Mouse (Mus musculus): ENCODE measurements at regions not wholly inside any gene's neighbourhood (a gene's known extent, or its start where the extent isn't known, plus 50 kb on each side); places are given as distances from the start of the nearest gene placed in this dataset.
"Not testable (repeated sequence)": the region's sequence is repeated elsewhere in the genome, so short reads cannot be mapped to it uniquely, and the experiment has no call there.

GRCm38 (mm10) chr7:138758386-138758785 is 87.5 kb upstream of the Ppp2r2d start:
- DNase-seq (ENCODE audit: low spot score): no peak

DNA sequence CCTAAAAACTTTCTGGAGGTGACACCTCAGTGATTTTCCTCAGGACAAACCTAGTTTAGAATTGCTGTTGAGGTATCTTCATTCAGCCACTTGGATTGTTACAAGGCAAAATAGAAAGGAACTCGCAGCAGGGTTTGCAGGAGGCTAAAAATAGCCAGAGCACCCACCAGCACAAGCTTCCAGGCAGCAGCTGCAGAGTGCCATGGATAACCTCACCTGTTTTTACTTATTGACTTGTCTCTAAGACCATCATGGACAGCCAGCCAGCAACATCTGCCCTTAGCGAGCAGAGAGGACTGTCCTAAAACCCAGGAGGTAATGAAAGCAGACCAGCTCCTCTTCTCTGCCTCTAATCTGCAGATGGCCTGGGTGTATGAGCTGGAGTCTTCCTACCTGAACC is 97.4 kb upstream of the Ppp2r2d start:
- no peak for DNase-seq (ENCODE audit: low spot score)

GRCm38 (mm10) chr7:138746616-138747015 is 99.3 kb upstream of the Ppp2r2d start:
- DNase-seq (ENCODE audit: low spot score): no peak

- no peak for DNase-seq (ENCODE audit: low spot score)
Measured at GRCm38 (mm10) chr7:138742516-138742845, 103.4 kb upstream of the Ppp2r2d start.

DNA sequence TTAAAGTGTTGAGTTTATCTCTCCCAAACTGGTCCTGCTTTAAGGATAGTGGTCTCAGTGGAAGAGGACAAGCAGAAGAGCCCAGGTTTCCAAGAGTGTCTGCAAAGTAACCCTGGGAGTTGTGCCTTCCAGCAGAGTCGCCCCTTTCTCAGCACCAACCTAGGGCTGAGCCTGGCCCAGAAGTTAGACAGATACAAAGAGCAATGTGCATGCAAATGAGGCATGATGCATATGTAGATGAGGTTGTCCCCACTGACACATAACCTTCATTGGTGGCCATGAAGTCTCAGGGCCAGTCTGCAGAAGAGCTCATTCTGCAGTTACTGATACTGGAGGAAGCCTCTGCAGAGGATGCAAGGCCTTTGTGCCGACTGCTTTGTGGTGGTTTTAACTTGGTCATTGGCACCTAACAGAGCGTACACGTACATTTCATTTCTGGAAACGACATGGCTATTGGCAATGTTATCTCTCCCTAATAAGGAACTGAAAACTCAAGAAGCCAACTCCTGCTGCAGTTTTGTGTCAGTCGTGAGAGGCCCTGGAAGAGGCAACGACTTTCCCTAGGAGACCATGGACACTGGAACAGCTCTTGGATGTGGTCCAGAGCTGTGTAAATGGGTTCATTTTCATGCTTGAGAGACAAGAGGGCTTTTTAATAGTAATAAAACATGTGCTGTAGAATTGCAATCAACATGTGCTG is 103.9 kb upstream of the Ppp2r2d start:
- DNase-seq (ENCODE audit: low spot score): no peak

DNA sequence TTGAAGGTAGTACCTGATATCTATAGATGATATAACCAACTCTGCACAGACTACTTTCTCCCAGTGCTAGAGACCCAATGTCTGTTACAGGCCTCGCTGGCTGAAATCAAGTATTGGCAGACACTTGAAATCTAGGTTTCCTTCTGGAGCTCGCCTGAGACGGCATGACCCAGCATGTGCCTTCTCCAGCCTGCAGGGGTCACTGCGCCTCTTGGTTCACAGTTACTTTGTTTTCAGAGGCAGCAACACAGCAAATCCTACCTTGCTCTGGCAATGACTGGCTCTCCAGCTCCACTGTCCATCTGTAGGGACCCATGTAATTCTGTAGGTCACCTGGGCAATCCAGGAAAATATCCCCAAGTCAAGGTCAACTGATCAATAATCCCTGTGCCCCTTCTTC is 111.6 kb upstream of the Ppp2r2d start:
- peak; percentile 8 for DNase-seq (ENCODE audit: low spot score)

DNA sequence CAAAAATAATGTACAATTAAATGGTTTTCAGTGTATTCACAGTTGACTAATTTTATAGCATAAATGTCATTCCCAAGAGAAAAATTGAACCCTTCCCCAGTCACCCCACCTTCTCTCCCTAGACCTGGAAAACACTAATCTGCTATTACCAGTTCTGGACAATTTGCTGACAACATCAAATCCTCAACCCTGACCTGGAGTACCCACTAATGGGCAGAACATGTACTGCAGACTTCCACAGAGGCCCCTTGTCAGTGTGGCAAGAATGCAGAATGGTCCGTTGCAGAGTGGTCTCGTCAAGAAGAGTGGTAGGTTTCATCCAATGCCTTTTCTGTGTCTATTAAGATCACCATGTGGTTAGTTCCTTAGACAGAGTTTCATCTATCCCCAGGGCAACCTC is 121.0 kb upstream of the Ppp2r2d start:
- DNase-seq (ENCODE audit: low spot score): no peak

DNA sequence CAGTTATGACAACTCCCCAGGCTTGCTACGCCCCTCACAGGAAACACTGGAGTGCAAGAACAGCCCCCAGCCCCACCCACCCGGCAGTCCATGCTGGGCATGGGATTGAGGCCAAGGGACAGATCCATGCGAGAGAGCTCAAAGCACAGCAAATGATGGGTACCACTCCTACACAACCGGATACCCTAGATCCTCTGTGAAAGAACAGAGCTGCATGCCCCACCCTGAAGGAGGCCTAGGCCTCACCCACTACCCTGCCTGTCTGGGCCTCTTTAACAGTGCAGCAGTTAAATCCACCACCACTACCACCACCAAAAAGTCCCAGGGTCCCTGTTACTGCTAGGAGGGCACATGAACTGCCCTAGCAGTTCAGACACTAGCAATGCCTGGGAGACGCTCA is 126.3 kb upstream of the Ppp2r2d start:
- no peak for DNase-seq (ENCODE audit: low spot score)

DNA sequence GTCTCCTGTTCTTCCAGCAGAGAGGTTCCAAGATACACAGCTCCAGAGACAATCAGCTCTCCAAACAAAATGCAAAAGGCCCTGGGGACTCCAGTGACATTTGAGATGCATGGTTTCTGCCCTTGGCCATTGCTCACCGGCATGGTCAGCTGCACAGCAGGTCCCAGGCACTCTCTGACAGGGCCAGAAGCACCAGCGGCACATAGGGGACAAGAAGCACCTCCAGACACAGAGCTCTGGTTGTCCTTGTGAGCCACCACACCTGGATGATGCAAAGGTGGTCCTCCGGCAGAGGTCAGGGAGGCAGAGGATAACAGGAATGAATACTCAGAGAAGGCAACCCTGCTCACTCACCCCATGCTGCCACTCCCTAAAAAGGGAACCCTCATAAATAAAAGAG is 126.8 kb upstream of the Ppp2r2d start:
- no peak for DNase-seq (ENCODE audit: low spot score)

GRCm38 (mm10) chr7:138714731-138715130 is 131.1 kb upstream of the Ppp2r2d start:
- no peak for DNase-seq (ENCODE audit: low spot score)

GRCm38 (mm10) chr7:138708373-138708772 is 137.5 kb upstream of the Ppp2r2d start:
- DNase-seq (ENCODE audit: low spot score): no peak

DNA sequence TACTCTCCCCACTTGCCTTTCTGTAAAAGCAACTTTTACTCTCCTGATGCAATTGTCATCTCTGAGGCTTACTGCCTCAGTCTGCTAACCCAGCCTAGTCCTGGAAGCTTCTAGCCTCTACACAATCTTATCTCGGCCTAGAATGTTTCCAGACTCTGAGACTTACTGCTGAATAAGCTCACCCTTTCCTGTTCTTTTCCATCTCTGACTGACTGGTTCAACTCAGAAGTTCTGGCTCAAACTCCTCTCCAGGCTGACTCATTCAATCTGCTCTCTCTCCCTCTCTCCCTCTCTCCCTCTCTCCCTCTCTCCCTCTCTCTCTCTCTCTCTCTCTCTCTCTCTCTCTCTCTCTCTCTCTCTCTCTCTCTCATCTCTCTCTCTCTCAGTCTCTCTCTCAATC is 146.3 kb upstream of the Ppp2r2d start:
- not testable (repeated sequence) for DNase-seq (ENCODE audit: low spot score)

- no peak for DNase-seq (ENCODE audit: low spot score)
Measured at GRCm38 (mm10) chr7:138682161-138682560, 163.7 kb upstream of the Ppp2r2d start.

GRCm38 (mm10) chr7:138680530-138680929 is 165.3 kb upstream of the Ppp2r2d start:
- DNase-seq (ENCODE audit: low spot score): no peak

DNA sequence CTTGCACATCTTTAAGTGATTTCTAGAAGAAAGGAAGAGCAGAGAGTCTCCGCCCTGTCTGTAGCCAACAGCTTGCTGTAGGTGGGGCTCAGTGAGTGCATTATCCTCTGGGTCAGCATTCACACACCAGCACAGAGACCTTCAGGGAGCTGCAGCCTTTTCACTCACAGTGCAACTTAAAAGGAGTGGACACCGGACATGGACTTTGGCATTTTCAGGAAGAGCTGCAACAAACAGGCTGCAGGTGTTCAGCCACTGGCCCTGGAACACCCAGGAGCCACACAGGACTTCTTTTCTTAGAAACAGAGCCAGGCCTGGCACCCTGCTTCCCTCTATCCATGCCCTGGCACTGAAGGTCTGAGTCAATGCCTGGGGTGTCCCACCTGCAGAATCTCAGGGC is 166.3 kb upstream of the Ppp2r2d start:
- DNase-seq (ENCODE audit: low spot score): no peak

- DNase-seq (ENCODE audit: low spot score): no peak
Measured at GRCm38 (mm10) chr7:138672959-138673358, 172.9 kb upstream of the Ppp2r2d start.

- DNase-seq (ENCODE audit: low spot score): no peak
Measured at GRCm38 (mm10) chr7:138668337-138668736, 177.5 kb upstream of the Ppp2r2d start.

DNA sequence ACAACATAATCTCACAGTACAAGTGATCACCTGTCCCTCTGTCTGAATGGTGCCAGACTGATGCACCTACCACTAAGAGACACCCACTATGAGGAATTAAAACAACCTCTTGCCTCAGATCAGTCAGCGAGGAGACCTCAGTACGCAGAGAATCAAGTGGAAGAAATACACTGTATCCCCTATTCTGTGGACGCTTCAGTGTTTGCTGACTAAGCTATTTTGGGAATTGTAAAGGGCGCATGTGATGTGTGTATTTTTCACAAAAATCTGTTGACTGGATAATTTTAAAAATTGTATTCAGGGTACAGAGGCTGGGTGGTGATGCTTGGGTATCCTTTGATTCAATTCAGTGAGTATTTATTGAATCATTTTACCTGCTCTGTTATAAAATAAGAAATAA is 185.8 kb upstream of the Ppp2r2d start:
- DNase-seq (ENCODE audit: low spot score): no peak

DNA sequence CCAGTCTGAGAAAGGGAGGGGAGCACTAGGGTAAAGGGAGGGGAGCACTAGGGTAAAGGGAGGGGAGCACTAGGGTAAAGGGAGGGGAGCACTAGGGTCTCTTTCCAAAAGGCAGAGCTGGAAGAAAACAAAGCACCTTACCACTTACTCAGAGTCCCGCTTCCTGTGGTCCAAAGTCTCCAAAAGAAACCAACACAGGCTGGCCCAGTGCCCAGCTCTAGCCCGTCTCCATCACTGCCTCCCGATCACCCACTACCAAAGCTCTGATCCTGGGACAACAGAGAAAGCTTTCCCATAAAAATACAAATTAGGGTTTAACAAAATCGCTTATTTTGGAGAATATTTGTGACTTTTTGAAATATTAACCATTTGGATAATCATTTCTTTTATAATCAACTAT is 188.4 kb upstream of the Ppp2r2d start:
- no peak for DNase-seq (ENCODE audit: low spot score)

DNA sequence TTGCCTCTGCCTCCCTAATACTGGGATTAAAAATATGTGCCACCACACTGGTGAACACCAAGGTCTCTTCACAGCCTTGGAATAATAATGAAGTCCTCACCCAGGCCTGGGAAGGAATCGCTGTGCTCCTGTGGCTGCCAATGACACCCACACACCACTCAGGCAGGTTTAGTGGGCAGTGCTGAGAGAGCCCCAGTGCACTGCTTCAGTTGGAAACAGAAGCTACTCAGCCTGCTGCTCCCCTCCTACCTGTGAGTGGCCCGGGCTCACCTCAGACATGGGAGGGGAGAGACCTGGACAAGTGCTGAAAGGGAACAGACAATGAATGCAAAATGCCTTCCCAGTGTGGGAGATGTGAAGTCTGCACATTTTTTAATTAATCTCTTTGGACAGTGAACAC is 188.8 kb upstream of the Ppp2r2d start:
- DNase-seq (ENCODE audit: low spot score): no peak

GRCm38 (mm10) chr7:138655940-138656339 is 189.9 kb upstream of the Ppp2r2d start:
- no peak for DNase-seq (ENCODE audit: low spot score)

DNA sequence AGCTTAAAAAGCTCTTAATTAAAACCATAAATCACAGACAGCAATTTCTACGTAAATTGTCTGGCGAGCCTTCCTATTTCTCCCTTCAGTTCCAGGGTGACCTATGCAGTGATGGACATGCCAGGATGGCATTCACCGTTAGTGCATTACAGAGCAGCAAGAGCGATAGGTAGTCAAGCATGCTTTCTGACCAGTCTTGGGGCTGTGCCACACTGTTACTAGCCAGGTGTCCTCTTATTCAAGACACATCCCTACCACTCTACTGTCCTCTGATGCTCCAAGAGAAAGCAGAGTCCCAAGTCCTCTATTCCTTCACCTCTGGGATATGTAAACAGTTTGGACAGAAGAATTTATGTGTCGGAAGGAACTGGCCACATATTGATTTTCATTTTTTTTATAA is 194.9 kb upstream of the Ppp2r2d start:
- DNase-seq (ENCODE audit: low spot score): no peak

- DNase-seq (ENCODE audit: low spot score): no peak
Measured at GRCm38 (mm10) chr7:138647636-138648035, 198.2 kb upstream of the Ppp2r2d start.

DNA sequence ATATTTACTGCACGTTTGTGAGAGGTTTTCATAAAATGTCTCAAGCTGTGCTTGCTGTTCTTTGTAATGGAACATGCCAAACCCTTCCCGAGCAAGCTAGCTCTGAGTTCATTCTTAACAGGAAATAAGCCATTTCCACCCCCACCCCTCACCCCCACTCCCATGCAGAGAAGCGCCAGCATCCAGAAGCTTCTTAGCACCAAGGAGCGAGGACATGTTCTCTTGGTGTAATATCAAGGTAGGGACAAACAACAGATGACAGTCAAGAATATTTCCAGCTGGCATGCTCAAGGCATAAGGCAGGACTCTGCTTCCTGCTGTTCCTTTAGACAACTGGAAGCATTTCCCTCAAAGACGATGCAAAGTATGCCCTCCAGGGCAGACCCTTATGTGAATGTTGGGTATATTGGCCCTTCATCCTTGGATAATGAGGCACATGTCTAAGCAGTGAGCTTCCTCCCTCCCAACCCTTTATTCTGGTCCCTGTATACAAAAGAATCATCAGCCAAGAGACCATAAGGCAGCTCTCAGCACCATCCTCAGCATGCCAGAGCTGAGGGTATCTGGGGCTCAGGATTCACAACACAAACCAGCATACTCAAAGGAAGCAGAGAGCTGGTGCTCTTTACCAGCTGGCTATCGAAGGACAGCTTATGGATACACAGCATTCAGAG is 205.2 kb upstream of the Ppp2r2d start:
- no peak for DNase-seq (ENCODE audit: low spot score)
